Mouse (Mus musculus) neural tube, embryonic 11.5 days (tissue): Measurements from ENCODE around the gene C730034F03Rik. TPM values are rescaled to one million over a fixed set of nuclear protein-coding genes. Genes with fewer than 3 reads are reported as not detected.

Experiments
- ATAC-seq: fragments of 200-750 bp; cut with Nextera tagmentation; 2 replicates; pipeline ENCODE4 v1.8.0; 2017; ENCODE audit warnings: moderate number of reproducible peaks, mild to moderate bottlenecking, moderate TSS enrichment, moderate library complexity; ENCODE audit not compliant: insufficient read depth, low FRiP score, low TSS enrichment
- DNase-seq: peaks from one replicate; pipeline ENCODE4 v3.0.0-alpha.2; 2015; ENCODE audit warnings: low spot score
- H3K27ac ChIP-seq: fragments of 300-500 bp; sonication (generic); 2 replicates; pipeline ENCODE4 v1.5.1; 2014; ENCODE audit warnings: low read depth, mild to moderate bottlenecking, low read length
- H3K27me3 ChIP-seq: fragments of 300-500 bp; sonication (generic); 2 replicates; pipeline ENCODE4 v1.6.1; 2014; ENCODE audit warnings: mild to moderate bottlenecking, low read length, mixed read lengths; ENCODE audit not compliant: control insufficient read depth, insufficient read depth
- H3K36me3 ChIP-seq: fragments of 300-500 bp; sonication (generic); 2 replicates; pipeline ENCODE4 v1.6.1; 2014; ENCODE audit warnings: mild to moderate bottlenecking, low read length, moderate library complexity, mixed read lengths; ENCODE audit not compliant: control insufficient read depth, insufficient read depth
- H3K4me1 ChIP-seq: fragments of 300-500 bp; sonication (generic); 2 replicates; pipeline ENCODE4 v1.6.1; 2014; ENCODE audit warnings: low read length, mixed read lengths; ENCODE audit not compliant: control insufficient read depth, insufficient read depth
- H3K4me2 ChIP-seq: fragments of 300-500 bp; sonication (generic); 2 replicates; pipeline ENCODE4 v1.6.1; 2014; ENCODE audit warnings: low read depth, mild to moderate bottlenecking, moderate library complexity
- H3K4me3 ChIP-seq: fragments of 300-500 bp; sonication (generic); 2 replicates; pipeline ENCODE4 v1.5.1; 2014; ENCODE audit warnings: low read depth, low read length
- H3K9ac ChIP-seq: fragments of 300-500 bp; sonication (generic); 2 replicates; pipeline ENCODE4 v1.6.1; 2014; ENCODE audit warnings: mild to moderate bottlenecking, low read length
- H3K9me3 ChIP-seq: fragments of 300-500 bp; sonication (generic); 2 replicates; pipeline ENCODE4 v1.6.1; 2016; ENCODE audit warnings: low read length; ENCODE audit not compliant: control insufficient read depth
- WGBS: fragments of 180-500 bp; shearing (Covaris S2); extraction: QIAGEN DNeasy Blood & Tissue Kit; methylation state at CpG from one replicate; pipeline ENCODE4 v1.1.7; 2014; 5-methylcytosine and 5-hydroxymethylcytosine counted together
- polyA plus RNA-seq: library from polyadenylated mRNA; unstranded; fragments of >200 nt; fragmentation: Nextera tagmentation; extraction: Ambion mirVana; gene quantifications from 2 replicates; pipeline ENCODE4 v1.2.1, GENCODE M21; 2014

C730034F03Rik gene
- polyA plus RNA-seq, 1 experiment from 2014 or later = 2.0 TPM

DNA sequence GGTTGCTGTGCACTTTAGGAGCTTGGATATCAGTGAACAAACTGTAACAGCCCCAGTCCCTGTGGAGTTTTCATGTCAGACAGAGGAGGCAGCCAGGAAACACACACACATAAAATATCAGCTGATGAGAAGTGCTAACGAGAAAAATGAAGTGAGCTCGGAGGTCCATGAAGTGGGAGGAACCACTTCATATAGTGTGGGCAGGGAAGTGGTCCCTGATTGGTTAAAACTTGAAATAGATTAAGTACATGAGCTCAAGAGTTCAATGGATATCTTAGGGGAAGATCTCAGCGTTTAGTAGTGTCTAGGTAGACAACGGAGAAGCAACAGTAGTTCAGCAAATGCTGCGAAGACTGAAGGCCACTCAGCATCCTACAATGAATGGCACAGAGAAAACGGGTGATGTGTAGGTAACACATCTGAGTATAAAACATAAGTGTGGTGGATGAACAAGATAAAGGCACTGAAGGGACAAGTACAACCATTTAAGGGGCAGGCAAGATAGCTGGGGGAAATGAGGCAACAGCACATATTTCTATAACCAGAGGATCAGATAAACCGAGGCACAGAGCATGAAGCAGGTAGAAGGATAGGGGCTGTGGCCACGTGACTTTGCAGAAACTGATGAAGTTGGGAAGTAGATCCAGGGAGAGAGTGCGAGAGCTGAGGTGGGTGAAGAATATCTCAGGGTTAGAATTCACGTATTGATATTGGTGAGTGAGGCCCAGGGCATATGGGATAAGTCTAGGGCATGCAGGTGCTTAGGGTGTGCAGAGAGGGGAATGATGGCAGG lies 24.4 kb upstream of the C730034F03Rik start:
- WGBS = 87% methylated on average over 10 of the region's 10 CpGs

DNA sequence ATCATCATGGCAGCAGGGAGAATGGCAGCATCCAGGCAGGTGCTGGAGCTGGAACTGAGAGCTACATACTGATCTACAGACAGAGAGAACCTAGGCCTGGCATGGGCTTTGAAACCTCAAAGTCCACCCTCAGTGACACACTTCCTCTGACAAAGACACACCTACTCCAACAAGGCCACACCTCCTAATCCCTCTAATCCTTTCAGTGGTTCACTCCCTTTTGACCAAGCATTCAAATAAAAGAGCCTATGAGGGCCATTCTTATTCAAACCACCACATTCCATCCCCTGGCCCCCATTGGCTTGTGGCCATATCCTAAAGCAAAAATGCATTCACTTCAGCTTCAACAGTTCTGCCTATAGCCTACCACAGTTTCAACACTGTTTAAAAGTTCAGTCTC lies 22.7 kb upstream of the C730034F03Rik start:
- no peak for DNase-seq
- no peak overlapping the region for H3K4me2 ChIP-seq

More for the DNA sequence above, 24.4 kb upstream of the C730034F03Rik start:
- Histone ChIP-seq H3K4me1 (no peaks in the 10 kb centered on the region), H3K4me3 (no peak overlapping the region), H3K9me3 (no peaks in the 10 kb centered on the region; the same call in 1 of the 2 replicates), H3K27me3 (no peaks in the 10 kb centered on the region), H3K4me2 (no peak overlapping the region), H3K9ac (no peak overlapping the region), H3K27ac (no peak overlapping the region), H3K36me3 (no peaks in the 10 kb centered on the region)
- ATAC-seq = no peak
- no peak for DNase-seq

DNA sequence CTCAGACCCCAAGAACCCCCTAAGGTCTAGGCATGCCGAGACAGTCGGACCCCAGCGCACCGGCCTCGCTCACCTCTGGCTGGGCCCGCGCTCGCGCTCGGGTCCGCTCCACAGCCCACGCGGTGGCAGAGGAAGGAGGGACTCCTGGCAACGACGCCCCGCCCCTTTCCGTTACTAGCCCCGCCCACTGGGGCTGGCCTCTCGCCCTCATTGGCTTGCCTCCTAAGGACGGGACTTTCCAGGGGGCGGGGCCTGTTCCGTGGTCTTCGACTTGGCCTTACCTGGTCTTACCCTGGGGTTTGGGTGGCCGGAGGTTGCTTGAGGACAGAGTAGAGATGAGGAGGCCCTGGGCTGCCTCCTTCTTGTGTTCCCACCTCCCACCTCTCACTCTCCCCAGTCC lies 19.3 kb upstream of the C730034F03Rik start, which contains the start of gene Syce3:
Syce3 (minus strand) TSS at position 386 of the 400 bp plus-strand sequence.
- H3K9me3 ChIP-seq = no peaks in the 10 kb centered on the region; the same call in 1 of the 2 replicates
- 86% methylated on average over 22 of the region's 24 CpGs for WGBS
- H3K36me3 ChIP-seq = no peaks in the 10 kb centered on the region
- ATAC-seq (no peak), DNase-seq (no peak)
- H3K4me3 ChIP-seq = no peak within 1 kb of the TSS
- no peak within 1 kb of the TSS for H3K9ac ChIP-seq
- no peak within 1 kb of the TSS for H3K4me2 ChIP-seq
- H3K27me3 ChIP-seq = no peaks in the 10 kb centered on the region
- H3K27ac ChIP-seq = no peak within 1 kb of the TSS
- H3K4me1 ChIP-seq = no peaks in the 10 kb centered on the region

More for the DNA sequence above, 22.7 kb upstream of the C730034F03Rik start:
- Histone ChIP-seq H3K4me3 (no peak overlapping the region), H3K27ac (no peak overlapping the region), H3K36me3 (no peaks in the 10 kb centered on the region), H3K9ac (no peak overlapping the region), H3K27me3 (no peaks in the 10 kb centered on the region), H3K4me1 (no peaks in the 10 kb centered on the region), H3K9me3 (no peaks in the 10 kb centered on the region; the same call in 1 of the 2 replicates)
- no peak for ATAC-seq

DNA sequence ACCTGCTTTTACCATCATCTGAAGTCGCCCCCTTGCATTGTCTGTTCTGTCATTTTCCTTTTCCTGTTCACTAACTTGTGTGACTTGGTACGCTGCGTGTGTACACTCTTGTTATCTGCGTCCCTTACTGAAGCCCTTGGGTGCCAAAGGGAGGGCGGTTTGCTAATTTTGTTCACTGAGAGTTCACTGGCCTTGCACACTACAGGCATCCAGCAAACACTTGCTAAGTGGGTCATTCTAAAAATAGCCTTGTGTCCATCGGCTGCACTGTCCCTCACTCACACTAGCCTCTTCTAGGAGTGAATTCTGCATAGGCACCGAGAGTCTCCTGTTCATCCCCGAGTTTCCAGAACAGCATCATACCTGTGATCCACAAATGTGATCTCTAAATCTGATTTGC lies 14.1 kb upstream of the C730034F03Rik start:
- Histone ChIP-seq H3K4me1 (no peaks in the 10 kb centered on the region), H3K27ac (no peak overlapping the region), H3K36me3 (no peaks in the 10 kb centered on the region), H3K4me2 (no peak overlapping the region), H3K9me3 (no peaks in the 10 kb centered on the region), H3K27me3 (no peaks in the 10 kb centered on the region), H3K9ac (no peak overlapping the region), H3K4me3 (no peak overlapping the region)
- WGBS = 90% methylated on average over 8 of the region's 8 CpGs
- DNase-seq = no peak
- ATAC-seq = no peak

DNA sequence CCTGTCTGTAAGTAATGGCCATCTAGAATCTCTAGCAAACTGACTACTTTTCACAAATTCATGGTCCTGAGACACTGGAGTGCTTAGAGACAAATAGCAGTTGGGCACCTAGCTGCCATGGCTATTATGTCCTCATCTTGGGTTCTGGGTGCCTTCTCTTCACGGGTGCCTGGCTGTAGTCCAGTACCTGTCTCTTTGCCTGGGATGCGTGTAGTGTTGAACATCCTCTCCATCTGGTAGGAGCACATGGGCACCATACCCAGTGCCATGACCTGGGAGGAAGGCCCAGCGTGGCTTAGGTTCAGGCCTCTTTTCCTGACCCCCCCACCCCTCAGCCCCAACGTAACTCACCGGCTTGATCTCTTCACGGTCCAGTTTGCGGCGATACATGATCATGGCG lies 7.5 kb upstream of the C730034F03Rik start:
- H3K36me3 ChIP-seq = no peaks in the 10 kb centered on the region
- no peak overlapping the region for H3K9ac ChIP-seq
- no peaks in the 10 kb centered on the region for H3K9me3 ChIP-seq
- no peak for DNase-seq
- H3K27me3 ChIP-seq = no peaks in the 10 kb centered on the region
- WGBS = 94% methylated on average over 9 of the region's 9 CpGs
- no peak for ATAC-seq
- no peak overlapping the region for H3K27ac ChIP-seq
- no peak overlapping the region for H3K4me3 ChIP-seq
- H3K4me2 ChIP-seq = no peak overlapping the region
- no peaks in the 10 kb centered on the region for H3K4me1 ChIP-seq

DNA sequence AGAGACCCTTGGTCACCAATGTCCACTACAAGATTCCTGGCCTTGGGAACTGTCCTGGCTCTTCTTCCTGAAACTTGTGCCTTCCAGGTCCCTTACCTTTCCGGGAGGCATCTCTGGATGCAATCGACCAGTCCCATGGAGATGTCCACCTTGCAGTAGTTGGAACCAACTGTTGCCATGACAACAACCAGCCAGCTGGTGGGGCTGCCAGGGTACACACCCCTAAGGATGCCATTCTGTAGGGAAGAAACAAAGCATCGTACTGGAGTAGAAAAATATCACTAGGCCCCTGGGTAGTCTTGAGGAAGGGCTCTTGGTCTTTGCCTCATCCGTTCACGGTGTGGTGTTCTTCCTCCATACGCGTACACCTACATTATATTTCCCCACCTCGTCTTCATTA lies 4.8 kb upstream of the C730034F03Rik start:
- no peak overlapping the region for H3K27ac ChIP-seq
- no peak overlapping the region for H3K9ac ChIP-seq
- 84% methylated on average over 8 of the region's 8 CpGs for WGBS
- no peaks in the 10 kb centered on the region for H3K9me3 ChIP-seq
- ATAC-seq (no peak), DNase-seq (no peak)
- no peak overlapping the region for H3K4me2 ChIP-seq
- peaks cover 8% of the 10 kb centered on the region for H3K4me1 ChIP-seq
- no peaks in the 10 kb centered on the region for H3K36me3 ChIP-seq
- no peaks in the 10 kb centered on the region for H3K27me3 ChIP-seq
- H3K4me3 ChIP-seq = no peak overlapping the region

DNA sequence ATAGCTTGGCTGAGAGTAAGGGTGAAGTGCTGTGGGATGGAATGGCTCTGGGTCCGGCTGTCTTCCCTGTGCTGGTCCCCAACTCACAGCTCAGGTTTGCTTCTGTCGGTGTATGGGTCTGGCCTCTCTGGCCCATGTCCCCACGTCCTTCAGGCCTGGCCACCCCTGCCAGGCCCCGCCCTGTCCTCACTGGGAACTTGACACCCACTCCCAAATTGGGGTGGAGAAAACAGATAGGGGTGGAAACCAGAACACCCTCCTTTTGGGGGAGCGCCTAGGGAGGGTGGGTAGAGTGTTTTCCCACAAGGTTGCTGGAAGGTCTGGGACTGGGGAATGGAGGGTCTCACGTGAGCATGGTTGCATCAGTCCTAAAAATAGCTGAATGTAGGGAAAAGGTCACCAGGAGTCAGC lies 3.7 kb upstream of the C730034F03Rik start, which contains the start of gene Cpt1b:
Cpt1b (minus strand) TSS at position 153 of the 411 bp plus-strand sequence.
- H3K27me3 ChIP-seq = no peaks in the 10 kb centered on the region
- no peaks in the 10 kb centered on the region for H3K36me3 ChIP-seq
- DNase-seq (no peak), ATAC-seq (no peak)
- WGBS = 36% methylated on average over 6 of the region's 6 CpGs
- no peak within 1 kb of the TSS for H3K27ac ChIP-seq
- H3K9ac ChIP-seq = no peak within 1 kb of the TSS
- no peak within 1 kb of the TSS for H3K4me2 ChIP-seq
- H3K4me3 ChIP-seq = no peak within 1 kb of the TSS
- H3K4me1 ChIP-seq = peaks cover 8% of the 10 kb centered on the region
- no peaks in the 10 kb centered on the region for H3K9me3 ChIP-seq

DNA sequence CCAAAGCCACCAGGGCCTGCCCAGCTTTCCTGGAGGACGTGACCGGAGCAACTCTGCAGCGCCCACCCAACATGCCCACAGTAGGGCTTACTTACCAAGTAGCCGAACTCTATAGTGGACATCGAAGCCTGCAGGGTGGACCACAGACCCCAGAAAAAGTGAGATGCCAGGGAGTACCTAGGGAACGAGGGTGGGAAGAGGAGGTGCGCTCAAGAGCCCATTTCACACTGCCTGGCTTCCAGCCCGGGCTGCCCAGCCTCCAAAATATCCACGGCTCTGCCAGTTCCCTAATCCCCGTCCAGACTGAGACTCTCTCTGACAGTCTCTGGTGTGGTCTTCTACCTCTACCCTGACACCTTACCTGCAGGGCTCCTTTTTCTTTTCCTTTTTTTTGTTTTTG lies 2.7 kb upstream of the C730034F03Rik start:
- no peak for ATAC-seq
- Histone ChIP-seq H3K4me1 (peaks cover 8% of the 10 kb centered on the region), H3K9me3 (no peaks in the 10 kb centered on the region), H3K27me3 (no peaks in the 10 kb centered on the region), H3K27ac (no peak overlapping the region), H3K4me3 (no peak overlapping the region), H3K36me3 (no peaks in the 10 kb centered on the region), H3K4me2 (no peak overlapping the region), H3K9ac (no peak overlapping the region)
- DNase-seq = no peak
- 91% methylated on average over 10 of the region's 10 CpGs for WGBS
